Mouse (Mus musculus): ENCODE measurements around the gene Olfr1047.

- no peak for TF ChIP-seq GATA1 (IDR thresholded peaks at IDR 0.05; ENCODE audit: borderline replicate concordance, low read length)
- TF ChIP-seq FLI1 (IDR thresholded peaks at IDR 0.05; ENCODE audit: low read length), result no peak
These were observed 35.3 kb downstream of the Olfr1047 start for GRCm38 (mm10) chr2:86195863-86196262.

Measured in megakaryocyte, embryonic 14.5 days (primary cell).